Mouse (Mus musculus) retina, postnatal 1 day (tissue): ENCODE results near the gene Gm20388.

ENCODE experiments used
- DNase-seq: peaks from one replicate; pipeline ENCODE4 v3.0.0-alpha.2; 2012

The Gm20388 gene

GRCm38 (mm10) chr8:122585411-122585891 lies 2674.8 kb downstream of the Gm20388 start:
- no peak for DNase-seq

GRCm38 (mm10) chr8:122586171-122586570 lies 2675.5 kb downstream of the Gm20388 start:
- no peak for DNase-seq

GRCm38 (mm10) chr8:122586749-122587148 lies 2676.1 kb downstream of the Gm20388 start:
- DNase-seq = no peak

GRCm38 (mm10) chr8:122593240-122593639 lies 2682.6 kb downstream of the Gm20388 start:
- DNase-seq = no peak

- DNase-seq = peak; percentile 62
Measured at GRCm38 (mm10) chr8:122593783-122594507, 2683.3 kb downstream of the Gm20388 start.

- no peak for DNase-seq
Measured at GRCm38 (mm10) chr8:122596031-122596430, 2685.4 kb downstream of the Gm20388 start.

- no peak for DNase-seq
Measured at GRCm38 (mm10) chr8:122600666-122601065, 2690.0 kb downstream of the Gm20388 start.

- no peak for DNase-seq
Measured at GRCm38 (mm10) chr8:122604640-122605039, 2694.0 kb downstream of the Gm20388 start.

- DNase-seq = no peak
Measured at GRCm38 (mm10) chr8:122605367-122605766, 2694.7 kb downstream of the Gm20388 start.

- DNase-seq = no peak
Measured at GRCm38 (mm10) chr8:122606810-122607209, 2696.2 kb downstream of the Gm20388 start.

- DNase-seq = no peak
Measured at GRCm38 (mm10) chr8:122610209-122610608, 2699.6 kb downstream of the Gm20388 start.

- peak; percentile 69 for DNase-seq
Measured at GRCm38 (mm10) chr8:122610612-122611277, 2700.1 kb downstream of the Gm20388 start.

- DNase-seq = peak; percentile 98
Measured at GRCm38 (mm10) chr8:122611295-122612133, 2700.9 kb downstream of the Gm20388 start, which contains the start of the genes Galns and Trappc2l. Gene Galns (minus strand): TSS chr8:122611463. Gene Trappc2l (plus strand): TSS chr8:122611640.

- no peak for DNase-seq
Measured at GRCm38 (mm10) chr8:122616181-122616905, 2705.7 kb downstream of the Gm20388 start.

- DNase-seq = peak; percentile 88
Measured at GRCm38 (mm10) chr8:122617947-122618546, 2707.4 kb downstream of the Gm20388 start.

GRCm38 (mm10) chr8:122618660-122619378 lies 2708.2 kb downstream of the Gm20388 start:
- DNase-seq = no peak

- DNase-seq = no peak
Measured at GRCm38 (mm10) chr8:122620446-122620845, 2709.8 kb downstream of the Gm20388 start.

GRCm38 (mm10) chr8:122622727-122623126 lies 2712.1 kb downstream of the Gm20388 start, which contains the start of gene Pabpn1l:
Gene Pabpn1l (minus strand): TSS chr8:122622739.
- no peak for DNase-seq

GRCm38 (mm10) chr8:122623844-122624642 lies 2713.4 kb downstream of the Gm20388 start:
- no peak for DNase-seq

- DNase-seq = no peak
Measured at GRCm38 (mm10) chr8:122624653-122625052, 2714.0 kb downstream of the Gm20388 start.
